Mouse (Mus musculus): ENCODE results near the gene Enc1.

The Enc1 gene

DNA sequence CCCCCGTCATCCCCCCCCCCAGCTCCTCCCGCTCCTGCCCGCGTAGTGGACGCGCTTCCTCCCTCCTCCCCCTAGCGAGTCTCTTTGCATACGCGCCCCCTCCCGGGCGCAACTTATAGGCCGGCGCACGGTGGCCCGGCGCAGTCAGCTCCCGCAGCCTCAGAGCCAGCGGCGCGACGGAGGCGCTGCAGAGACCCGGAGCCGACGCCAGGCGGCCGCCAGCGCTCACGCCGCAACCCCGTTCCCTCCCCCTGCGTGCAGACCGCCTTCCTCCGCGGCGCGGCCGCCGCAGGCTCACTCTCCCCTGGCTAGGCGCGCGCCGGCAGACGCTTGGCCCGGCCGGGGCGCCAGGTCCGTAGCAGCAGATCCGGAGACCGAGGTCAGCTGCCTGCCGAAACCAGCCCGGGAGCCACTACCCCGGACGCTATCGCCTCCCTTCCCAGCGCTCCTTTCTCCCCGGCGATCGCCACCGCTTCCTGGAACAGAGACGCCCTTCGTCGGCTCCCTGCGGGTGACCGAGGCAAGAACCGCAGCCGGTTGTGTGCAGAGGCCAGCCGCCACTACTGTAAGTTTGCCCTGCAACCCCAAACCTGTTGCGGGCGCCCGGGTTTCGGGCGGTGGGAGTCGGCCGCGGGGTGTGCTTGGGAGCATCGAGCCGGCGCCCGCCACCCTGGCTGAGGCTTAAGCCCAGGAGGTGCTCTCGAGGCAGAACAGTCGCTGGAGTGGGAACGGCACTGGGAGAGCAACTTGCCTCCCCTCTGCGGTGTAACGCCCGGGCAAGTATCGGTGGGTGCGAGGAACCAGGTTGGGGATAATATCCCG lies at the start of gene Enc1:
TSS of gene Enc1 (plus strand) at position 141 of the 822 bp plus-strand sequence.
- peak; percentile 96 for DNase-seq (ENCODE audit: low read depth, low spot score)

DNA sequence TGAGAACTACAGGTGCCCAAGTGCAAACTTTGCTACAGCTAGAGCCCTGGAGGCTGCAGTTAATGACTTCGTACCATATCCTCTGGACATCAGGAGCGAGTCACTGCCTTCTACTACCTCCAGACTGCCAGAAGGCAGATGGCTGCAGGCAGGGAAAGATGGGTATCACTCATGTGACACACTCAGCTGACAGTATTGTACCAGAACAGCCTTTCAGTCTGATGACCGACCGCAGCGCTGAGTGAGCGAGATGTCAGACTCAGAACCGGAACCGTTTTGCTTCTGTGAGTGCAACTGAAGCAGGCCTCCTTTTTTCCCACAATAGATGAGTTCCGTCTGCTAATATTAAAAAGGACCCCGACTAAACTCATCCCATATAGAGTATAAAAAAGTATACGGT lies 48.3 kb upstream of the Enc1 start:
- DNase-seq (ENCODE audit: low read depth, low spot score), result no peak

DNA sequence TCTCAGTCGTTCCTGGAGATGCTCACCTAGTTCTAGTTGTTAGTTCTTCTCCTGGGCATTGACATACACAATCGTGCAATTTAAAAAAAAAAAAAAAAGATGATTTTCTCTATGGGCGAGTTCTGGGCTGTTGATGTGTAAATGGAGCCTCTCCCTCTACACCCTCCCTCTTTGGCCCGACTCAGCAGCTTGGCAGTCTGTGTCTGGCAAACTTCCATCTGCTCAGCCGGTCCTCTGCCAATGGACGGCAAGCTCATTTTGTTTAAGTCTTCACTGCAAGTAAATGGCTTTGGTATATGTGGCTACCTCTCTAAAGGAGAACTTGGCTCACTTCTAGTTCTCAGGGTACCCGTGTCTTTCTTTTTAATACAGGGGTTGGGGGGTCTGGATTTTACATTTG lies 47.5 kb upstream of the Enc1 start:
- no peak for DNase-seq (ENCODE audit: low read depth, low spot score)

DNA sequence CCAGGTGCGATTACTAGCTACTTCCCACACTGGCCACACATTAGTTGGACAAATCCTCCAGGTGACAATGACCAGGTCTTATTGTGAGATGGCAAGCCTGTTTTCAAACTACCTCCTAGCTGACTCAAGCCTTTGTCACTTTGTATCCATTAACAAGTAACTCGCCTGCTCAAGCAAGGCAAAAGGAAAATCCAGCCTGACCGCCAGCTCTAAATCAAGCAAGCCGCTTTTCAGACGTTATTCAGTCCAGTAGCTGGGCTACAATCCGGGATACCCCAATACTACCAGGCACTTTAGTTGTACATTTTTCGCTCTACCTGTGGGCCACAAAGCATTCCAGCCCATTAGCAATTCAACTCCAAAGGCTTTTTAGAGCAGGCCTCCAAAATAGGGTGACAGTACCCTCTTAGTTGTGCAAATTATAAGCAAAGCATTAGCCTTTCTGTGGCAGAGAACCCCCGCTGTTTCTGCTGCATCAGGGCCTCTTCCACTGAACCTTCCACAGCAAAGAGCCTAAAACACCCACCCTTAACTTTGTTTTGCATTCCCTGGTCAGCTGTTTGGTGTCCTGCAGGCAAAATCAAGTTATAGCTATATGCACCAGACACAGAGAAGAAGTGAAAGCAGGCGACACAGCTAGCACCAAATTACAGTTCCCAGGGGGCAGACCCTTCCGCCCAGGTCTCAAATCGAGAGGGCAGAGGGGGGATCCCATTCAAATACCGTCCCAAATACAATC lies 44.5 kb upstream of the Enc1 start:
- peak; percentile 81 for DNase-seq (ENCODE audit: low read depth, low spot score)

DNA sequence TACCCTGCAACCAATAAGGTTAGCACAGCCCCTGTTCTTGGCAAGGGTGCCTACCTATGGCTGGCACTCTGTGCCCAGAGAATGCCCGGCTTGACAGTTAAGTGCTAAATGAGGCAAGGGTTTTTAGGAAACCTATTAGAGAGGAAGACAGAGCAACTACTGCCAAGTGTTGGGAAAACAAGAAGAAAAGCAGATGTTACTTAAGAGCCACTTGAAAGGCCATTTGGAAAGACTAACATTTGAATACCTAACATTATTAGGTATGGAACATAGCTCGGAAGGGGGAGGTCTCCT lies 44.0 kb upstream of the Enc1 start:
- DNase-seq (ENCODE audit: low read depth, low spot score), result no peak

DNA sequence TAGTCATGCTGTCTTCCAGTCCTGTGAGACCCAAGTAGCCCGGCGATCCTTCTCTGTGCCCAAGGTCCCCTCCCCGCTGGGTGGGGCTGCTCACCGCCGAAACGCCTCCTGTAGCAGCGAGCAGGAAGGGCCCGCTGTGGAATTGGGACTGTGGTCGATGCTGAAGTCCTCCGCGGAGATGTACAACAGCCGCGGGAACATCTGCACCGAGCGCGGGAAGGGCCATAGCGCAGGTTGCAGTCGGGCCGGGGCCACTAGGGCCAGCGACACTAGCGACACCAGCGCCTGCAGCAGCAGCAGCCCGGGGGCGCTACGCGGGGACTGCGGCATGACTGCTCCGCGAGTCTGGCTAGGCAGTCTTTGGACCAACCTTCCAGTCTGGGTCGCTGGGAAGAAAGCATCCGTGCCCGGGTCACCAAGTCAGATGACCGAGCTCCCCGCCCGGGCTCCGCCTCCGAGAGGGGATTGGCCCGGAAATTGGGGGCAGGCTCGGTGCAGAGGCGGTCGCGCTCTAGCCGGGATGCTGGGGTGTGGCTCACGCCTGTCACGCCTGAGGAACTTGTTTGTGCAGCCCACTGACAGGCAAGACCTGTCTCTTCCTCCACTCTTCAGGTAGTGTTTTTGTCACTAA lies 42.9 kb upstream of the Enc1 start, which contains the start of gene Hexb:
TSS of gene Hexb (minus strand) at position 426 of the 631 bp plus-strand sequence.
- DNase-seq (ENCODE audit: low read depth, low spot score), result peak; percentile 96

DNA sequence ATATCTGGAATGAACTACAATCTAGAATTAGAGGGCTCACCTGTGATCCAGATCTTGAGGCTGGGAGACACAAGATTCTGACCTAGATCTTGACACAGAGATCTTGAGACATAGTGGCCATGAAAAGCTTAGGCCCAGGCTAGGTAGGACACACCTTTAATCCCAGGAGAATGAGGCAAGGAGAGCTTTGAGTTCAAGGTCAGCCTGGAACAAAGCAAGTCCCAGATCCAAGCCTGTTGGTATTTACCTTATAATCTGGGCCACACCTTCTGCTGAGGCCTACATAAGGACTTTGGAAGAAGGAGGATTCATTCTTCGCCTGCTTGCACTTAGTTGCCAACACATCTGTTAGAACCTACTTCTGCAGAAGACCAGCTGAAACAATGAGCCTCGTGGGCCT lies 41.8 kb upstream of the Enc1 start:
- DNase-seq (ENCODE audit: low read depth, low spot score), result no peak

DNA sequence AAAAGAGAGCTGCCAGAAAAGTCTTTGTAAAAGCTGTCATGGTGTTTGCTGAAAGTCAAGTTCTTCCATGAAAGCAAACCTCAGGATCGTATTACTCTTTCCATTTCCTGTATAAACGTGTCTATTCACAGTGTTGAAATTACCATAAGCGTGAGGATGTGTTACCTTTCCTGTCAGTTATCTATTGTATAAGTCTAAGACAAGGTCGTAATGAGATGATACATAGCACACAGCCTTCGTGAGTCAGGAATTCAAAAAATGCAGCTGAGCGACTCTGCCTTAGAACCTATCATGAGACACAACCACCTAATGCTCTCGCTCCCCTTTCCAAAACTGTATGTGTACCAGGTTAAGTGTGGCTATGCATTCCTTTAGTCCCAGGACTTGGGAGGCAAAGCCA lies 39.8 kb upstream of the Enc1 start:
- DNase-seq (ENCODE audit: low read depth, low spot score), result peak; percentile 38

DNA sequence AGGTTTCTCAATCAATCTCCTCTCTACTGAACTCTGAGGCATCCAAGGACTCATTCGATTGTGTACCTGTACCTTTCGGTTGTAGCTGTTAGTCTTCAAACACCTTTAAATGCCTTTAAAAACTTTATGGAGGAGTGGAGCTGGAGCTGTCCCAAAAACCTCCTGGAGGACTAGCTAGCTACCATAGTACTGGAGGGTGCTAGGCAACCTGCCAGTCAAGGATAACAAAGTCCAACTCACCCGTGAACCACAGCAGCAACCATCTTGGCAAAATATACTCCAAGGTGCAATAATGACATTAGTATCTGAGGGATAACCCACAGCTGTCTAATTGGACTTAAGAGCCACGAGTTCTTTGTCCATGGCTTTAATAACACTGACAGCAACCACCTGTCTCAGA lies 39.0 kb upstream of the Enc1 start:
- DNase-seq (ENCODE audit: low read depth, low spot score), result no peak

DNA sequence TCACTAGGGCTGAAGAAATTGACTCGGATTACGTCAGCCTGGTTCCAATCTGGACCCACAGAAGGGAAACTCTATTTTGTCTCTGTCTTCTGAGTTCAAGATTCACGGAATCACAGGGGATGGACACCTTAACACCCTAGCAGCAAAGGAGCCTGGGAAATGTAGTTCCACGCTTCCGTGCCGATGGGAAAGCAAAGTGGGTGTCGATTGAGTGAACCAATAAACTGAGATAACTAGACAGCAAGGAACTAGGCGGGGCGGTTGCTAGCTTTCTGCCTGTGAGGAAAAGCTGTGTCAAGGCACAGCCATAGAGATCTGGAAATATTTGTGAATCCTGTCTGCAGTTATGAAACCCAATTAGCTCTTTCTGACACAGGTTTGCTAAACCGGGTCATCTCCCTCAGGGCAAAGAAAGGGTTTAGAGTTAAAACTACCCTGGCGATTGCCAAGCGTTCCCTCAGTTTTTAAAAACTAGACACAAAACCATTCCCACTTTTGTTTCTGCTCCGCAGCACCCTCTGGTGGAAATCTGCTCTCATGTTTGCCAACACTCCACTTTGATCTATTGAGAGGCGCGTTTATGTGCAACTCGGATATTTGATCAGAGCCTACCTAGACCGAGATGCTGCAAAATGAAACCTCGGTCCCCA lies 35.7 kb upstream of the Enc1 start:
- peak; percentile 93 for DNase-seq (ENCODE audit: low read depth, low spot score)

DNA sequence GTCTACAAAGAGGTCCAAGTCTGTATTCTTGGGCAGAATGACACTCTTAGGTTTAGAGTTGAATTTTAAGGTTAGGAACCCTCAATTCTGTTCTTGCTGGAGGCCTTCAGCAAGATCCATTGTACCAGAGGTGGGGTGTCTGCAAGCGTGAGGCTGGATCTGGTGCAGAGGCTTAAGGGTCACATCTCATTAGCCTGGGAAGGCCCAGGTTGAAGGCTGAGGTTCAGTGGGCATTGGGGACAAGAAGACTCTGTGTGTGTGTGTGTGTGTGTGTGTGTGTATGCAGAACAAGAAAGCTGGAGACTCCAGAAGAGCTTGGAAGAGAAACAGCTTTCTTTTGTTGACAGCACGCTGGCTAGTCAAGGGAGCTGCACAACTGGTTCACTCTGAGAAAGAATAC lies 34.9 kb upstream of the Enc1 start:
- DNase-seq (ENCODE audit: low read depth, low spot score), result no peak

DNA sequence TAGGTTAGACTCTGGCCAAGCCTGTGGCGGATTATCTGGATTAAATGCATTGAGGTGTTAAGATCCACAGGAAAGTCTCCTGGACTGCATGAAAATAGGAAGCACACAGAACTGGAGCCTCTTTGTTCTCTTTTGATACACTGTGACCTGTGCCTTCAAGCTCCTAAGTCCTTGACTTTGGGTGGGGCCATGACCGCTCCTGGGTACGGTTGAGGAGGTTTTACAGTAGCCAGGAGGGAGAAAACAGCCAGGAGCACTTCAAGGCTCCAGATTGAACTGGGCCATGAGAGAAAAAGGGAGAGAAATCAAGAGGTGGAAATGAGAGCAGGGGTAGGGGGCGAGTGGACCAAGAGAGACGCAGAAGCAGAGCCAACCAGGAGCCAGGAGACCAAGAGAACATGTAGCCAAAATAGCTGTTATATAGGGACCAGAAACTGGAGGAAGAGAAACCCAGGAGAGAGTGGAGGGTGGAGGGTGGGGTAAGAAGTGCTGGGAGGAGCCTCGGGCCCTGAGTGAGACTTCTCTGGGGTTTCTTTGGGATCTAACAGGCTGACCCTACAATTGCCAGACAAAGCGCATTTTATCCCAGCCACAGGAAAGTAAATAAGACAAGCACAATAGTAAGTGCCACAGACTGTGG lies 33.3 kb upstream of the Enc1 start:
- DNase-seq (ENCODE audit: low read depth, low spot score), result peak; percentile 91

DNA sequence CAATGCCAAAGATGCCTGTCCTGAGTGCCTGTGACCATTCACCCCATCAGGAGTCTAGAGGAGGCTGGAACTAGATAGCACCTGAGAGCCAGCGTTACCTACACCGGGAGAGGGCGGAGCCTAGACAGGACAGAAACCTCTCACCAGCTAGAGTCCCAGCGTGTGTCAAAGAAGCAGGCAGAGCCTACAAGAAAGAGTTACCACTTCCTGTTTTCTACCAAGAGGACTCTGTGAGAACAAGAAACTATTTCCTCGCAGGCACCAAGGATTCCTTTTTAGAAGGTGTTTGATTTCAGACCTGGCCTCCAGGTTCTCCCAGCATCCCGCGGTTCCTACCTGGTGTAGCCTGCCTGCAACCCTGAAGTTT lies 32.8 kb upstream of the Enc1 start:
- DNase-seq (ENCODE audit: low read depth, low spot score), result peak; percentile 79

DNA sequence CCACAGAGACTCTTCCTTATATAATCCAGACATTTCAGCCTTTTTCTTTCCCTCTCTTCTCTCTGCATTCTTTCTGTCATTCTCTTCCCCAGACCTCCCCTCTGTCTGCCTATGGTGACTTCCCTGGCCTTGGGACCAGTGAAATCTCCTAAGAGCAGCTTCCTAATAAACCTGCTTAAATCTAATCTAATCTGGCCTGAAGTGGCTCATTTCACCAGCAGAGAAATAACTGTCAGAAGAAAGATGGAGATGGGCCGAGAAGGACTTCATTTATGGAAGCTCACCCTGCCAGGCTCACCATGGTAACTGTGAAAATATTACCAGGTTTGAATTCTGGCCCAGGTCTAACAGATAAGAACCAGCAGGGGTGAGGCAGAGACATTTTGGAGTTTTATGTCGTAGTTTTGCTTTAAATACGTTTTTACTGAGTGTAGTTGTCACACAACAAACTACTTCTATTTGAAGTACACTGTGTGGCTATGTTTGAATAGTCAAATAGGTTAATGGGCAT lies 32.4 kb upstream of the Enc1 start:
- DNase-seq (ENCODE audit: low read depth, low spot score), result no peak

DNA sequence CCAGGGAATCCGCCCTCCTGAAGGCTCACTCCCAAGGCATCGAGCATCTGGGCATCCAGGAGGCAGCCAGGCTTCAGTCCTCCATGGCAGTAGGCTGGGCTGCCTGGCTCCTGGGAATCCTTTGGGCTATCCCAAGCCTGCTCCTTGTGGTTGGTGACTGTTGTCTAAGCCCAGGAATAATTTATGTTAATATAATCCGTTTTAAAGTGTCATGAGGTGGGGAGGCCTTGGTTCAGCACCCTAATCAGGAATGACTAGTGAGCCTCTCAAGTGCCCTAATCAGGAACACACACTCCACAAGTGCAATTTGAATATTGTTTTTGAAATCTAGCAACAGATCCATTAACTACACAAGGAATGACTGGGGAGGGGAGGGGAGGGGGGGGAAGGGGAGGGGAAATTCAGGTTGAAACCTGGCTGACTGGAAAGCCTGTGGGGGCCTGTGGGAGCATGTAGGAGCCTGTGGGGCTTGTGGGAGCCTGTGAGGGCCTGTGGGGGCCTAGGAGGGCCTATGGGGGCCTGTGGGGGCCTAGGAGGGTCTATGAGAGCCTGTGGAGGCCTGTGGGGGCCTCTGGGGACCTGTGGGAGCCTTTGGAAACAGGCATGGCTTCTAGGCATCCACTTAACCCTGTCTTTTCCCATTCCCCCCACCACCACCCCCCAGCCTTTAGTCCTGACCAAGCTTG lies 26.2 kb upstream of the Enc1 start:
- no peak for DNase-seq (ENCODE audit: low read depth, low spot score)

DNA sequence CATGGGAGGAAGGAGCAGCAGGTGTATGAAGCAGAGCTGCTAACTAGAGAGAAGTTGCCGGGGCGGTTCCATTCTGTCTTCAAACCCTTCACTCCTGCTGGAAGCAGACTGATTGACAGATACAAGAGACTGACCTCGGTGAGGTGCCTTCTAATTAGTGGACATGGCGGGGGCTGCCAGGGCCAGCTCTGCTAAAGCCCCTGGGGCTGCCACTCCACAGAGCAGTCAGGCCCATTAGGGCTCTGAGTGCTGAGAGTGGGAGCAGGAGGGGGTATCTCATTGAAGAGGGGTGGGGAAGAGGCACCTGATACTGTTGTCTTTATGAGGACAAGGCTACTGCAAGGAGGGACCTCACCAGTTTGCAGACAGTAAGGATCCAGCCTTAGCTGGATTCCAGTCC lies 25.3 kb upstream of the Enc1 start:
- DNase-seq (ENCODE audit: low read depth, low spot score), result no peak

DNA sequence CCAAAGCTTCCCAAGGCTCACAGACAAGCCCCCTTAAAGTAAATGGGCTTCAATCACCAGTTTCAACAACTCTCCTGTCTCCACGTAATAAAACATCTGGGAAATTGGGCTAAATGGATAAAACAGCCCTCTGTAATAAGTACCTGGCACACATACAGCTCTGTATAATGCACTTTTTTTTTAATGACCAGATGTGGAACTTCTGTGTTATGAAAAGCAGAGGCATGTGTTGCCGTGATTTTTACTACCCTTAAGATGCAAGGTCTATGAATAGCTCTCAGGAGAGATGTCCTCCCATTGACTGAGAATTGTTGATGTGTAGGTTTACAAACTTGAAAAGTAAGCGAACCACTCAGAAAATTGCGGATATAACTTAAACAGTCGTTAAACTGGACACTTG lies 24.7 kb upstream of the Enc1 start:
- no peak for DNase-seq (ENCODE audit: low read depth, low spot score)

DNA sequence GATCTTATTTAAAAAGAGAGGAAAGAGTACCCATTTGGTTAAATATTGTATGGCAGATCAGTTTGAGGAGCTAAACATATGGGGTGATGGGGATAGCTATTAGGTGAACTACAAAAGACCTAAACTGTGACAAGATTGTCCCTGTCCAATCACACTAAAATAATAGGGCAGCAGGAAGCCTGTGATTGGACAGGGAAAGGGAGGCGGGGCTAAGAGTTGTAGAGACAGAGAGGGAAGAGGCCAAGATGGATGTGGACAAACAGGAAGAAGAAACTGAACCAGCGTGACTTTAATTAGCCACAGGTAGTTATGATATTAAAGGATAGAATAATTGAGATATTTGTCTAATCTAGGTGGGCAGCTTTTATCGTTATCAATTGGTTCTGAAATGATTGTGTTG lies 20.9 kb upstream of the Enc1 start:
- no peak for DNase-seq (ENCODE audit: low read depth, low spot score)

DNA sequence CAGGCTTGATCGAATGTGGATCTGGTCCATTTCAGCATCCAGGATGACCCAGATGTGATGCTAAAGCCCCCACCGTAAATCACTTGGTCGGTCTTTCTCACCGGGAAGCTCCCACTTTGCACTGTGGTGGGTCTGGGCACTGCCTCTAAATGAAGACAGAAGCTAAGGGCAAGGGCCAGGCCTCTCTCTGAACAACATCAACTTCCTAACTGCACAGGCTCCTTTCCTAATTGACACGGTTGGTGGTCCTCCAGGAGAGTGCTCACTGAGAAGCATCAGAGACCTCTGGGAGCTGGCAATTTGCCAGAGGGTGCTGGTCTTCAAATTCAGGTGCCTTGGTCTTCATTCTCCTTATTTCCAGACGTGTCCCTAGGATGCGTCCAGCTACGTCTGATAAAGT lies 17.0 kb upstream of the Enc1 start:
- DNase-seq (ENCODE audit: low read depth, low spot score), result no peak

DNA sequence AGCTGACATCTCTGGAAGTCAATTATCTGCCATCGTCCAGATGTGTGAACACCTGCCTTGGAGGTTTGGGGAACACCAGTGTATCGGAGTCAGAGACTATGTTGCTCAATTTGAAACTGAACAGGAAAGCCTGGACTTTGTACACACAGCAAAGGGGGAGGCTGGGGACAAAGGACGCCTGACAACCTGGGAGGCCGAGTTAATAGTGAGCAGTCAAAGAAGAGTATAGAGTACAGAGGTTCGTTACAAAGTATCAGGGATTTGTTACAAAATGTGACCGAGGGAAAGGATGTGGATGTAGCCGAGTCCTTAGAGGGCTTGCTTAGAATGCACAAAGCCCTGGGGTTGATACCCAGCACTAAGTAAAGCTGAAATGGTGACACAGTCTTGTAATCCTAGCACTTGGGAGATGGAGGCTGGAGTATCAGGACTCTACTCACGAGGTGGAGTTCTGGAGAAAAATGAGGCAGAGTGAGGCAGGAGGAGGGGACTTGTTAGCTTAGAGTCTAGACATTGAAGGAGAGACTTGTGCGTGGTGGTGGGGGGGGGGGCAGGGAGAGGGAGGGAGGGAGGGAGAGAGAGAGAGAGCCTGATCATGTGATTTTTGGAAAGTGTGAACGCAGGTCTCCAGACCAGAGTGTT lies 16.4 kb upstream of the Enc1 start:
- DNase-seq (ENCODE audit: low read depth, low spot score), result no peak

DNA sequence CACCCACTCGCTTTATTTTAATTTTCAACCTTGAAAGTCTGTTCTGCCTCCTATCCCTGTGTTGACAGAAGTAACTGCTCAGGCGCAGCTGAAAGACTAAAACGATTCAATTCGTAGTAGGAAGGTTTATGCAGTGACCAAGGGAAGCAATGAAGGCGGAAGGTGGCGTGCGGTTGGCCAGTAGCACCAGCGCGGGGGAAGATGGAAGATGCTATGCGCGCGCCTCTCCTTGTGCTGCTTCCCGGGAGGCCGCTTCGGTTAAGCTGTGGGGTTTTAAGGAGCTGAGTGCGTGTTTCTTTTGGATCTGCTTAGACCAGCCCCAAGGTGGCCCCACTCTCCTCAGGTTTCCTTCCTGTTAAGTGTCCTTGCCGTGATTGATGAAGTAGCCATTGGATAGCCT lies 15.8 kb upstream of the Enc1 start:
- DNase-seq (ENCODE audit: low read depth, low spot score), result peak; percentile 53

All from ZHBTc4 (cell line).